Mouse (Mus musculus) thymus, adult 2 months (tissue): ENCODE data around the gene Ube2j2.

ENCODE experiments used
- CTCF ChIP-seq: fragments of 200-500 bp; IDR thresholded peaks from 2 replicates; pipeline ENCODE4 v1.5.1; 2012; ENCODE audit warnings: mild to moderate bottlenecking, control low read depth, low read length, moderate library complexity, borderline replicate concordance; ENCODE audit not compliant: control insufficient read depth, poor library complexity, insufficient read depth; ENCODE audit errors: extremely low read depth
- POLR2A ChIP-seq: fragments of 200-500 bp; IDR thresholded peaks from 2 replicates; pipeline ENCODE4 v1.6.1; 2012; ENCODE audit warnings: mild to moderate bottlenecking, low read length, control low read depth, moderate library complexity; ENCODE audit not compliant: control insufficient read depth, poor library complexity, insufficient read depth; ENCODE audit errors: extremely low read depth

DNA sequence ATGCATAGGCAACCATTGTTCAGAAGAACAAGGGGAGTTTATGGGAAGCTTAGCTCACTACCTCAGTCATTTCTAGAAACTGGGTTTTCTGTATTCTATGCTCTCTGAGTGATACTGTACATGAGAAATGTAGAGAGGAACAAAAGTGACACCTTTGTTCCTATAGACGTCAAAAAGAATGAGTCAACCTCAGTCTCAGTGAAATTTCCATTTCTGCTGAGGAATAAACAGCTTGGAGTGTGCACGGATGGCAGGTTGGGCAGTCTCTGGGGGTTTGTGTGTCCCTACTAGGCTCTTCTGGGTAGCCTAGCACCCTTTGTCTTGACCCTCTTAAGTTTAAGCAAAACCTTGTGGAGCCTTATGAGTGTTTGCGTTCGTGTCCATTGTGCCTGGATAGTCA, 64.7 kb downstream of the Ube2j2 start:
- TF ChIP-seq CTCF: no peak
- TF ChIP-seq POLR2A: no peak
